Mouse (Mus musculus) MN1 (cell line): ENCODE measurements at regions not wholly inside any gene's neighbourhood (a gene's known extent, or its start where the extent isn't known, plus 50 kb on each side); places are given as distances from the start of the nearest gene placed in this dataset.
A peak's percentile ranks its signal among the peaks of the same experiment; 100 is the strongest.
"Not testable (repeated sequence)": the region's sequence is repeated elsewhere in the genome, so short reads cannot be mapped to it uniquely, and the experiment has no call there.

Source experiments
- DNase-seq: peaks from one replicate; pipeline ENCODE4 v3.0.0-alpha.2; 2016; ENCODE audit warnings: low spot score

- peak; percentile 89 for DNase-seq
Observed at GRCm38 (mm10) chr17:17293932-17294534, 80.1 kb upstream of the Riok2 start.

- not testable (repeated sequence) for DNase-seq
Observed at GRCm38 (mm10) chr17:17295037-17295436, 79.1 kb upstream of the Riok2 start.

- not testable (repeated sequence) for DNase-seq
Observed at GRCm38 (mm10) chr17:17303496-17303895, 70.6 kb upstream of the Riok2 start.
